Mouse (Mus musculus) limb, embryonic 14.5 days (tissue): ENCODE data around the gene Rtp4. TPM values are rescaled to one million over a fixed set of nuclear protein-coding genes. Genes with fewer than 3 reads are reported as not detected.
A peak's percentile ranks its signal among the peaks of the same experiment; 100 is the strongest.

Experiments used
- ATAC-seq: fragments of 200-750 bp; cut with Nextera tagmentation; 2 replicates; pipeline ENCODE4 v1.8.0; 2017; ENCODE audit warnings: low read depth, moderate number of reproducible peaks, moderate TSS enrichment; ENCODE audit not compliant: low FRiP score
- DNase-seq: peaks from one replicate; pipeline ENCODE4 v3.0.0-alpha.2; 2015; ENCODE audit warnings: low spot score
- H3K27ac ChIP-seq: fragments of 300-500 bp; sonication (generic); replicated peaks from 2 replicates; pipeline ENCODE4 v1.5.1; 2014; ENCODE audit warnings: low read depth, mild to moderate bottlenecking, low read length, moderate library complexity, mixed read lengths
- H3K27me3 ChIP-seq: fragments of 300-500 bp; sonication (generic); 2 replicates; pipeline ENCODE4 v1.6.1; 2014; ENCODE audit warnings: low read length, mixed read lengths; ENCODE audit not compliant: control insufficient read depth, insufficient read depth
- H3K36me3 ChIP-seq: fragments of 300-500 bp; sonication (generic); 2 replicates; pipeline ENCODE4 v1.6.1; 2014; ENCODE audit warnings: mild to moderate bottlenecking, low read length, moderate library complexity, mixed read lengths; ENCODE audit not compliant: control insufficient read depth, insufficient read depth
- H3K4me1 ChIP-seq: fragments of 300-500 bp; sonication (generic); 2 replicates; pipeline ENCODE4 v1.6.1; 2014; ENCODE audit warnings: antibody characterized with exemption, low read length, mixed read lengths; ENCODE audit not compliant: control insufficient read depth, insufficient read depth
- H3K4me2 ChIP-seq: fragments of 300-500 bp; sonication (generic); replicated peaks from 2 replicates; pipeline ENCODE4 v1.6.1; 2014; ENCODE audit warnings: low read depth, mild to moderate bottlenecking, low read length, moderate library complexity; ENCODE audit not compliant: severe bottlenecking
- H3K4me3 ChIP-seq: fragments of 300-500 bp; sonication (generic); replicated peaks from 2 replicates; pipeline ENCODE4 v1.5.1; 2014; ENCODE audit warnings: low read length
- H3K9ac ChIP-seq: fragments of 300-500 bp; sonication (generic); 2 replicates; pipeline ENCODE4 v1.6.1; 2014; ENCODE audit warnings: mild to moderate bottlenecking, low read depth, low read length, moderate library complexity; ENCODE audit not compliant: severe bottlenecking
- H3K9me3 ChIP-seq: fragments of 300-500 bp; sonication (generic); 2 replicates; pipeline ENCODE4 v1.6.1; 2016; ENCODE audit warnings: low read length; ENCODE audit not compliant: control insufficient read depth
- POLR2A ChIP-seq: fragments of 200-500 bp; IDR thresholded peaks from 2 replicates; pipeline ENCODE4 v1.8.0; 2012; ENCODE audit warnings: inconsistent platforms, mild to moderate bottlenecking, moderate library complexity, borderline replicate concordance; ENCODE audit not compliant: insufficient read depth, insufficient read length; ENCODE audit errors: extremely low read depth
- WGBS: fragments of 180-500 bp; shearing (Covaris S2); extraction: QIAGEN DNeasy Blood & Tissue Kit; methylation state at CpG from one replicate; pipeline ENCODE4 v1.1.7; 2014; 5-methylcytosine and 5-hydroxymethylcytosine counted together
- polyA plus RNA-seq, 2 experiments: library from polyadenylated mRNA; depleted of rRNA in 1 of 2; stranded (reverse) in 1 of 2; unstranded in 1 of 2; fragments of >200 nt; fragmentation: Nextera tagmentation in 1 of 2; extraction: Ambion mirVana in 1 of 2; gene quantifications; 2 replicates each; pipeline versions ENCODE4 v1.2.1 to v1.2.3; 2012 to 2014

Rtp4 gene
- polyA plus RNA-seq, 2 experiments, result 4.2 to 5.7 TPM

DNA sequence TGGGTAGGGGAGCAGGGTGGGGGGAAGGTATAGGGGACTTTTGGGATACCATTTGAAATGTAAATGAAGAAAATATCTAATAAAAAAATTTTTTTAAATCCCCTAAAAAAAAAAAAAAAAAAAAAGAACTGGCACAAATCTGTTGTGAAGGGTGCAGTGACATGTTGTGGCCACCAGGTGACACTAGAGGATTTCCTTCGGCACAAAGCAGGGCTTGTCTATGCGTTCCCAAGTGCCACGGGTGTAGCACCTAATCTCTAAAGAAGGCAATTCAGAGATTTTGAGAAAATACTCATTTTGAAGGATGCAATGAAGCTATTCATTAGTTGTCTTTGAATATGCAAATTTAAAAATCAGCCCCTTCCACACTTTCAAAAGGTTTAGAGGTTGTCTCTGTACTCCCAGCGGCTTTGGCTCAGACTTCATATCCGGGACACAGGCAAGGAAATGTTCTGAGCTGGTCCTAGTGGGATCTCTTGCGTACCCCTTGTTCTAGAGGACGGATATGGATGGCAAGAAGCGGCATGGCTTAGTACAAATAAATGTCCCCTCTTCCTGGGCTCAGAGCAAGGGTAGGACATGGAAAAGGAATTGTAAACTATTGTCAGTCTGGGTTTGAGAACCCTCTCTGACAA is 30.4 kb downstream of the Rtp4 start:
- no peak overlapping the region for H3K4me2 ChIP-seq
- H3K27ac ChIP-seq, result no peak overlapping the region
- peak; percentile 66 for DNase-seq
- TF ChIP-seq POLR2A, result no peak
- WGBS, result 48% methylated on average over 8 of the region's 8 CpGs
- H3K4me3 ChIP-seq, result no peak overlapping the region
- no peaks in the 10 kb centered on the region for H3K27me3 ChIP-seq
- no peaks in the 10 kb centered on the region for H3K9me3 ChIP-seq
- no peak overlapping the region for H3K9ac ChIP-seq
- no peaks in the 10 kb centered on the region; the same call in 1 of the 2 replicates for H3K4me1 ChIP-seq
- no peaks in the 10 kb centered on the region for H3K36me3 ChIP-seq
- ATAC-seq, result peak; percentile 74; the same call in 1 of the 2 replicates

DNA sequence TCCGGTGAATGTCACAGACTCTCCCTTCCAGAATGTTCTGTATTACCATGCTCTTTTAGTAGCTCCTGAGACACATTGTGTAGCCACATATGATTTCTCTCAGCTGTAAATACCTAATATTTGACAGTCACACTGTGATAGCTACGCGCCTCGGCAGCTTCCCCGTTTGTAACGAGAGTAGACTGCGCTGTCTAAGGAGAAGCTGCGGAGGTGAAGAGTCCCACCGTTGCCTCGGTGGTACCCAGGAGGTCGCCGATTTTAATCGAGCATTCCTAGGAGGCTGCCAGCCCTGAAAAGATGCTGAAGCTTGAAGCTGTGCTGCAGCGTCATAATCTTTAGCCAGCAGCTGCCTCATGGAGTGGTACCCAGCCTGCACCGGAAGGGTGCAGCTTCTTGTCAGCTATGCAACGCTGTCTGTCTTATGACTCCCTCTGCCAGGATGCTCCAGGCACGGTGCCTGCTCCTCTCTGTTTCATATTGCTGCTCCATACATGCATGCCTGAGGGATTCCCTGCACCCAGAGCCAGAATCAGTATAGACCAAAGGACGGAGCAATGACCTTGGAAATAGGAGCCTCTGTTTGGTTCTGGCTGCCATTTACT is 31.0 kb downstream of the Rtp4 start:
- Histone ChIP-seq H3K4me3 (no peak overlapping the region), H3K4me2 (no peak overlapping the region), H3K4me1 (no peaks in the 10 kb centered on the region; the same call in 1 of the 2 replicates), H3K36me3 (no peaks in the 10 kb centered on the region), H3K27me3 (no peaks in the 10 kb centered on the region), H3K9me3 (no peaks in the 10 kb centered on the region), H3K9ac (no peak overlapping the region), H3K27ac (no peak overlapping the region)
- ATAC-seq, result no peak
- no peak for DNase-seq
- TF ChIP-seq POLR2A, result no peak
- WGBS, result 89% methylated on average over 18 of the region's 18 CpGs

DNA sequence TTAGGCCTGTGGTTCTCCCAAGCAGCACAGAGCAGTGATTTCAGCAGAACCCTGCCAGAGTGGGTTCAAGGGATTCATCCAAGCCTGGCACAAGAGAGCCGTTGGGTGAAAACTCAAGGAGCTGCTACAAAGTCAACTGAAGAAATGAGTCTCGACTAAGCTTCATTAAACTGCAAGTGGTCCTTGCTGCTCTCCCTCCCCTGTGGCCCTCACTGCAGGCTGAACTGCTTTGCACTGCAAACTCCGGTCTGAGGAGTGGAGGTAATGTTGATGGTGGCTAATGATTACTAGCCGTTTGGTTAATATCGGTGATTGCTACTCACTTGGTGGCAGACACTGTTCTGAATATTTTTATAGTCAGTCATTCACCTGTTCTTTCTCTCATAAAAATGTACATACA is 34.6 kb downstream of the Rtp4 start:
- DNase-seq, result no peak
- 66% methylated on average over 5 of the region's 5 CpGs for WGBS
- Histone ChIP-seq H3K9me3 (no peaks in the 10 kb centered on the region), H3K27ac (no peak overlapping the region), H3K36me3 (no peaks in the 10 kb centered on the region), H3K27me3 (no peaks in the 10 kb centered on the region), H3K9ac (no peak overlapping the region), H3K4me3 (no peak overlapping the region), H3K4me1 (no peaks in the 10 kb centered on the region; the same call in 1 of the 2 replicates), H3K4me2 (no peak overlapping the region)
- ATAC-seq, result no peak
- no peak for TF ChIP-seq POLR2A

DNA sequence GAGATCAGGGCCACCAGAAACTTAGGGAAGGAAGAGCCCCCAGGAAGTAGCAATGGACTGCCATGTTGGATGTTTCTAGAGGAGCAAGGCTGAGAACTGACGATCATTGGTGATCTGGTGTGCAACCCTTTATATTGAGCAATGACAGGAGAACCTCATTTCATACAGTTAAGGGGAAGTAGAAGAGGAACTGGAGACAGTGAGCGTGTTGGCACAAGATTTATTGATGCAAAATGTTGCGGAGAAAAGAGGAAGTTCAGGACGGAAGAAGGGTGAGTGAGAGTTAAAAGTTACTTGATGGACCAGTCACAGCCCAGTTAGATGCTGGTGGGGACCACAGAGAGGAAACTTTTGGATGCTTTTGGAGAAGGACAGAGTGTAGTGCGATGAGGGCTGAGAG is 37.1 kb downstream of the Rtp4 start:
- Histone ChIP-seq H3K4me1 (no peaks in the 10 kb centered on the region; the same call in 1 of the 2 replicates), H3K36me3 (no peaks in the 10 kb centered on the region), H3K4me3 (no peak overlapping the region), H3K27me3 (no peaks in the 10 kb centered on the region), H3K27ac (no peak overlapping the region), H3K9ac (no peak overlapping the region), H3K4me2 (no peak overlapping the region), H3K9me3 (no peaks in the 10 kb centered on the region)
- ATAC-seq (no peak), DNase-seq (no peak)
- 92% methylated on average over 5 of the region's 5 CpGs for WGBS
- no peak for TF ChIP-seq POLR2A

DNA sequence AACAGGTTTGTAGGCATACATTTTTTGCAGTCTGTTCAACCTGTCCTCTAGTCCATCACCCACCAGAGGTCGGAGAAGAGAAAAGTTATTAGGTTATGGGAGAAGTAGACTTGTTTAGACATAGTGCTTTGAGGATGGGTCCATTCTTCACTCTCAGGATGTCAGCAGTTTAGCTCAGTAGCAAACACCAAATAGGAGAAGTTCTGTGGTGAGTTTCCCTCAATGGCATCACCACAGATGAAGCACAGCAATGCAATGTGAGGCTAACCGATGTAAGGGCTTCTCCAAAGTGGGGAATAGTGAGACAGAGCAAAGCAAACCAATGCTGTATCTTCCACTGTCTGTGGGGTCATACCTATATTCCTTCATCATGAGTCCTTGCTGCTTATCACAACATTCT is 37.6 kb downstream of the Rtp4 start:
- Histone ChIP-seq H3K4me3 (no peak overlapping the region), H3K4me2 (no peak overlapping the region), H3K9ac (no peak overlapping the region), H3K27ac (no peak overlapping the region), H3K9me3 (no peaks in the 10 kb centered on the region), H3K4me1 (no peaks in the 10 kb centered on the region; the same call in 1 of the 2 replicates), H3K27me3 (no peaks in the 10 kb centered on the region), H3K36me3 (no peaks in the 10 kb centered on the region)
- WGBS, result 88% methylated on average over 2 of the region's 2 CpGs
- ATAC-seq (no peak), DNase-seq (no peak)
- TF ChIP-seq POLR2A, result no peak
